Mouse (Mus musculus): ENCODE measurements around the gene Cntrob. TPM values are rescaled to one million over a fixed set of nuclear protein-coding genes. Genes with fewer than 3 reads are reported as not detected.

The Cntrob gene
- polyA plus RNA-seq, 2 experiments, result 6.5 to 9.8 TPM

- no peak for ATAC-seq (ENCODE audit: insufficient read depth)
- Histone ChIP-seq H3K27ac (peak overlapping the region; percentile 6; the same call in 1 of the 2 replicates), H3K9ac (replicated peaks) (no peak overlapping the region), H3K9me3 (ENCODE audit: control insufficient read depth, low read length) (no peaks in the 10 kb centered on the region), H3K27me3 (ENCODE audit: control insufficient read depth, insufficient read depth, low read length) (peaks cover 35% of the 10 kb centered on the region), H3K36me3 (replicated peaks; ENCODE audit: control insufficient read depth, insufficient read depth, low read depth) (no peaks in the 10 kb centered on the region), H3K4me3 (ENCODE audit: insufficient read depth in 1 of 2, low read depth in 2 of 2, low read length in 2 of 2) (no peak overlapping the region), H3K4me1 (replicated peaks; ENCODE audit: control insufficient read depth in 2 of 2, insufficient read depth in 2 of 2, low read length in 1 of 2) (peaks cover 53 to 58% of the 10 kb centered on the region in 2 experiments), H3K4me2 (ENCODE audit: low read depth) (peak overlapping the region; percentile 89)
- DNase-seq (ENCODE audit: low read depth in 3 of 3, low spot score in 3 of 3), result no peak
- 36% methylated on average over 2 of the region's 2 CpGs for WGBS (ENCODE audit: insufficient replicate concordance)
- TF ChIP-seq EP300 (IDR thresholded peaks at IDR 0.05; ENCODE audit: low read depth), result no peak
- no peak for TF ChIP-seq CTCF (IDR thresholded peaks at IDR 0.05; ENCODE audit: low read depth)
These were observed 46.6 kb upstream of the Cntrob start for GRCm38 (mm10) chr11:69369990-69370816.

- peak within 1 kb of the TSS; percentile 89 for H3K4me2 ChIP-seq (ENCODE audit: low read depth)
- ATAC-seq (ENCODE audit: insufficient read depth) (no peak), DNase-seq (ENCODE audit: low read depth in 3 of 3, low spot score in 3 of 3) (no peak)
- 5% methylated on average over 20 of the region's 34 CpGs for WGBS (ENCODE audit: insufficient replicate concordance)
- H3K9me3 ChIP-seq (ENCODE audit: control insufficient read depth, low read length), result no peaks in the 10 kb centered on the region
- H3K4me1 ChIP-seq (replicated peaks; ENCODE audit: control insufficient read depth in 2 of 2, insufficient read depth in 2 of 2, low read length in 1 of 2), result peaks cover 55 to 57% of the 10 kb centered on the region in 2 experiments
- peak within 1 kb of the TSS; percentile 30; the same call in 1 of the 2 replicates for H3K27ac ChIP-seq
- peak within 1 kb of the TSS; percentile 85 for H3K9ac ChIP-seq (replicated peaks)
- H3K36me3 ChIP-seq (replicated peaks; ENCODE audit: control insufficient read depth, insufficient read depth, low read depth), result no peaks in the 10 kb centered on the region
- H3K27me3 ChIP-seq (ENCODE audit: control insufficient read depth, insufficient read depth, low read length), result peaks cover 35% of the 10 kb centered on the region
- no peak for TF ChIP-seq CTCF (IDR thresholded peaks at IDR 0.05; ENCODE audit: low read depth)
- no peak for TF ChIP-seq EP300 (IDR thresholded peaks at IDR 0.05; ENCODE audit: low read depth)
- H3K4me3 ChIP-seq (ENCODE audit: insufficient read depth in 1 of 2, low read depth in 2 of 2, low read length in 2 of 2), result peak within 1 kb of the TSS; percentile 73 to 77
These were observed 45.8 kb upstream of the Cntrob start, which contains the start of gene Chd3 for GRCm38 (mm10) chr11:69369215-69369989. Gene Chd3 (minus strand): TSS chr11:69369406.

GRCm38 (mm10) chr11:69368356-69369214, 45.0 kb upstream of the Cntrob start:
- Histone ChIP-seq H3K27me3 (ENCODE audit: control insufficient read depth, insufficient read depth, low read length) (peaks cover 35% of the 10 kb centered on the region), H3K4me3 (ENCODE audit: insufficient read depth in 1 of 2, low read depth in 2 of 2, low read length in 2 of 2) (peak overlapping the region; percentile 73 to 77), H3K9ac (replicated peaks) (peak overlapping the region; percentile 85), H3K4me1 (replicated peaks; ENCODE audit: control insufficient read depth in 2 of 2, insufficient read depth in 2 of 2, low read length in 1 of 2) (peaks cover 47 to 49% of the 10 kb centered on the region in 2 experiments), H3K4me2 (ENCODE audit: low read depth) (peak overlapping the region; percentile 89), H3K36me3 (replicated peaks; ENCODE audit: control insufficient read depth, insufficient read depth, low read depth) (no peaks in the 10 kb centered on the region), H3K9me3 (ENCODE audit: control insufficient read depth, low read length) (no peaks in the 10 kb centered on the region), H3K27ac (peak overlapping the region; percentile 30; the same call in 1 of the 2 replicates)
- WGBS (ENCODE audit: insufficient replicate concordance), result under 1% methylated on average over 68 of the region's 106 CpGs
- no peak; the same call in 1 of the 2 replicates for ATAC-seq (ENCODE audit: insufficient read depth)
- no peak for DNase-seq (ENCODE audit: low read depth in 3 of 3, low spot score in 3 of 3)
- no peak for TF ChIP-seq CTCF (IDR thresholded peaks at IDR 0.05; ENCODE audit: low read depth)
- no peak for TF ChIP-seq EP300 (IDR thresholded peaks at IDR 0.05; ENCODE audit: low read depth)

GRCm38 (mm10) chr11:69367616-69368355, 44.2 kb upstream of the Cntrob start:
- DNase-seq (ENCODE audit: low read depth in 3 of 3, low spot score in 3 of 3) (no peak), ATAC-seq (ENCODE audit: insufficient read depth) (no peak)
- H3K27ac ChIP-seq, result no peak overlapping the region; the same call in 1 of the 2 replicates
- H3K27me3 ChIP-seq (ENCODE audit: control insufficient read depth, insufficient read depth, low read length), result peaks cover 35% of the 10 kb centered on the region
- WGBS (ENCODE audit: insufficient replicate concordance), result 2% methylated on average over 22 of the region's 22 CpGs
- H3K36me3 ChIP-seq (replicated peaks; ENCODE audit: control insufficient read depth, insufficient read depth, low read depth), result no peaks in the 10 kb centered on the region
- H3K9ac ChIP-seq (replicated peaks), result peak overlapping the region; percentile 85
- H3K9me3 ChIP-seq (ENCODE audit: control insufficient read depth, low read length), result no peaks in the 10 kb centered on the region
- H3K4me3 ChIP-seq (ENCODE audit: insufficient read depth in 1 of 2, low read depth in 2 of 2, low read length in 2 of 2), result peak overlapping the region; percentile 73 to 77
- H3K4me1 ChIP-seq (replicated peaks; ENCODE audit: control insufficient read depth in 2 of 2, insufficient read depth in 2 of 2, low read length in 1 of 2), result peaks cover 39 to 41% of the 10 kb centered on the region in 2 experiments
- no peak for TF ChIP-seq EP300 (IDR thresholded peaks at IDR 0.05; ENCODE audit: low read depth)
- no peak for TF ChIP-seq CTCF (IDR thresholded peaks at IDR 0.05; ENCODE audit: low read depth)
- H3K4me2 ChIP-seq (ENCODE audit: low read depth), result peak overlapping the region; percentile 89
